Mouse (Mus musculus): ENCODE data around the gene Hk2. TPM values are rescaled to one million over a fixed set of nuclear protein-coding genes. Genes with fewer than 3 reads are reported as not detected.

Hk2 gene
- polyA plus RNA-seq, 1 experiment = 10.9 TPM

GRCm38 (mm10) chr6:82727206-82727605, 47.0 kb downstream of the Hk2 start:
- Histone ChIP-seq H3K27me3 (ENCODE audit: control insufficient read depth, insufficient read depth, low read length) (no peaks in the 10 kb centered on the region), H3K27ac (ENCODE audit: control insufficient read depth, insufficient read depth, low read depth, low read length) (no peak overlapping the region), H3K36me3 (ENCODE audit: control insufficient read depth, insufficient read depth, low read length) (no peaks in the 10 kb centered on the region), H3K4me3 (ENCODE audit: control insufficient read depth, low read depth, low read length) (no peak overlapping the region), H3K4me1 (ENCODE audit: control insufficient read depth, insufficient read depth, low read length) (peaks cover 2% of the 10 kb centered on the region; the same call in 1 of the 2 replicates)
- no peak for TF ChIP-seq CTCF (IDR thresholded peaks at IDR 0.05; ENCODE audit: control insufficient read depth, insufficient read depth, insufficient replicate concordance, low read depth, low read length)
- TF ChIP-seq POLR2A (IDR thresholded peaks at IDR 0.05; ENCODE audit: control insufficient read depth, low read depth, low read length) = no peak

GRCm38 (mm10) chr6:82723321-82723720, 50.9 kb downstream of the Hk2 start:
- Histone ChIP-seq H3K4me1 (ENCODE audit: control insufficient read depth, insufficient read depth, low read length) (peaks cover 2% of the 10 kb centered on the region; the same call in 1 of the 2 replicates), H3K36me3 (ENCODE audit: control insufficient read depth, insufficient read depth, low read length) (no peaks in the 10 kb centered on the region), H3K27me3 (ENCODE audit: control insufficient read depth, insufficient read depth, low read length) (no peaks in the 10 kb centered on the region), H3K4me3 (ENCODE audit: control insufficient read depth, low read depth, low read length) (no peak overlapping the region), H3K27ac (ENCODE audit: control insufficient read depth, insufficient read depth, low read depth, low read length) (no peak overlapping the region)
- TF ChIP-seq CTCF (IDR thresholded peaks at IDR 0.05; ENCODE audit: control insufficient read depth, insufficient read depth, insufficient replicate concordance, low read depth, low read length) = no peak

GRCm38 (mm10) chr6:82716126-82716525, 58.1 kb downstream of the Hk2 start:
- TF ChIP-seq POLR2A (IDR thresholded peaks at IDR 0.05; ENCODE audit: control insufficient read depth, low read depth, low read length) = no peak
- TF ChIP-seq CTCF (IDR thresholded peaks at IDR 0.05; ENCODE audit: control insufficient read depth, insufficient read depth, insufficient replicate concordance, low read depth, low read length) = no peak
- Histone ChIP-seq H3K4me1 (ENCODE audit: control insufficient read depth, insufficient read depth, low read length) (no peaks in the 10 kb centered on the region), H3K27me3 (ENCODE audit: control insufficient read depth, insufficient read depth, low read length) (no peaks in the 10 kb centered on the region), H3K4me3 (ENCODE audit: control insufficient read depth, low read depth, low read length) (no peak overlapping the region), H3K36me3 (ENCODE audit: control insufficient read depth, insufficient read depth, low read length) (no peaks in the 10 kb centered on the region), H3K27ac (ENCODE audit: control insufficient read depth, insufficient read depth, low read depth, low read length) (no peak overlapping the region)

GRCm38 (mm10) chr6:82715653-82716052, 58.6 kb downstream of the Hk2 start:
- H3K4me1 ChIP-seq (ENCODE audit: control insufficient read depth, insufficient read depth, low read length) = no peaks in the 10 kb centered on the region
- H3K27me3 ChIP-seq (ENCODE audit: control insufficient read depth, insufficient read depth, low read length) = no peaks in the 10 kb centered on the region
- TF ChIP-seq POLR2A (IDR thresholded peaks at IDR 0.05; ENCODE audit: control insufficient read depth, low read depth, low read length) (no peak), CTCF (IDR thresholded peaks at IDR 0.05; ENCODE audit: control insufficient read depth, insufficient read depth, insufficient replicate concordance, low read depth, low read length) (no peak)

GRCm38 (mm10) chr6:82715253-82715652, 59.0 kb downstream of the Hk2 start:
- no peak for TF ChIP-seq CTCF (IDR thresholded peaks at IDR 0.05; ENCODE audit: control insufficient read depth, insufficient read depth, insufficient replicate concordance, low read depth, low read length)
- no peak for TF ChIP-seq POLR2A (IDR thresholded peaks at IDR 0.05; ENCODE audit: control insufficient read depth, low read depth, low read length)
- no peaks in the 10 kb centered on the region for H3K27me3 ChIP-seq (ENCODE audit: control insufficient read depth, insufficient read depth, low read length)
- no peaks in the 10 kb centered on the region for H3K36me3 ChIP-seq (ENCODE audit: control insufficient read depth, insufficient read depth, low read length)
- no peak overlapping the region for H3K4me3 ChIP-seq (ENCODE audit: control insufficient read depth, low read depth, low read length)
- no peaks in the 10 kb centered on the region for H3K4me1 ChIP-seq (ENCODE audit: control insufficient read depth, insufficient read depth, low read length)
- no peak overlapping the region for H3K27ac ChIP-seq (ENCODE audit: control insufficient read depth, insufficient read depth, low read depth, low read length)

More at GRCm38 (mm10) chr6:82715653-82716052, 58.6 kb downstream of the Hk2 start:
- Histone ChIP-seq H3K27ac (ENCODE audit: control insufficient read depth, insufficient read depth, low read depth, low read length) (no peak overlapping the region), H3K36me3 (ENCODE audit: control insufficient read depth, insufficient read depth, low read length) (no peaks in the 10 kb centered on the region), H3K4me3 (ENCODE audit: control insufficient read depth, low read depth, low read length) (no peak overlapping the region)

- H3K27ac ChIP-seq (ENCODE audit: control insufficient read depth, insufficient read depth, low read depth, low read length) = no peak overlapping the region
- TF ChIP-seq POLR2A (IDR thresholded peaks at IDR 0.05; ENCODE audit: control insufficient read depth, low read depth, low read length) (no peak), CTCF (IDR thresholded peaks at IDR 0.05; ENCODE audit: control insufficient read depth, insufficient read depth, insufficient replicate concordance, low read depth, low read length) (no peak)
- no peaks in the 10 kb centered on the region for H3K4me1 ChIP-seq (ENCODE audit: control insufficient read depth, insufficient read depth, low read length)
These were observed 59.4 kb downstream of the Hk2 start for GRCm38 (mm10) chr6:82714841-82715240.

GRCm38 (mm10) chr6:82714243-82714642, 60.0 kb downstream of the Hk2 start:
- no peaks in the 10 kb centered on the region for H3K4me1 ChIP-seq (ENCODE audit: control insufficient read depth, insufficient read depth, low read length)
- H3K4me3 ChIP-seq (ENCODE audit: control insufficient read depth, low read depth, low read length) = no peak overlapping the region
- TF ChIP-seq POLR2A (IDR thresholded peaks at IDR 0.05; ENCODE audit: control insufficient read depth, low read depth, low read length) (no peak), CTCF (IDR thresholded peaks at IDR 0.05; ENCODE audit: control insufficient read depth, insufficient read depth, insufficient replicate concordance, low read depth, low read length) (peak; percentile 81)
- no peak overlapping the region for H3K27ac ChIP-seq (ENCODE audit: control insufficient read depth, insufficient read depth, low read depth, low read length)
- no peaks in the 10 kb centered on the region for H3K36me3 ChIP-seq (ENCODE audit: control insufficient read depth, insufficient read depth, low read length)
- no peaks in the 10 kb centered on the region for H3K27me3 ChIP-seq (ENCODE audit: control insufficient read depth, insufficient read depth, low read length)

More at GRCm38 (mm10) chr6:82714841-82715240, 59.4 kb downstream of the Hk2 start:
- no peaks in the 10 kb centered on the region for H3K27me3 ChIP-seq (ENCODE audit: control insufficient read depth, insufficient read depth, low read length)
- no peaks in the 10 kb centered on the region for H3K36me3 ChIP-seq (ENCODE audit: control insufficient read depth, insufficient read depth, low read length)
- no peak overlapping the region for H3K4me3 ChIP-seq (ENCODE audit: control insufficient read depth, low read depth, low read length)

- no peaks in the 10 kb centered on the region for H3K27me3 ChIP-seq (ENCODE audit: control insufficient read depth, insufficient read depth, low read length)
- H3K4me3 ChIP-seq (ENCODE audit: control insufficient read depth, low read depth, low read length) = no peak overlapping the region
- no peak overlapping the region for H3K27ac ChIP-seq (ENCODE audit: control insufficient read depth, insufficient read depth, low read depth, low read length)
- TF ChIP-seq POLR2A (IDR thresholded peaks at IDR 0.05; ENCODE audit: control insufficient read depth, low read depth, low read length) (no peak), CTCF (IDR thresholded peaks at IDR 0.05; ENCODE audit: control insufficient read depth, insufficient read depth, insufficient replicate concordance, low read depth, low read length) (no peak)
- H3K36me3 ChIP-seq (ENCODE audit: control insufficient read depth, insufficient read depth, low read length) = no peaks in the 10 kb centered on the region
- H3K4me1 ChIP-seq (ENCODE audit: control insufficient read depth, insufficient read depth, low read length) = no peaks in the 10 kb centered on the region
These were observed 66.5 kb downstream of the Hk2 start for GRCm38 (mm10) chr6:82707742-82708141.

Measured in testis, adult 2 months (tissue).